Mouse (Mus musculus) midbrain, postnatal 0 days (tissue): Measurements from ENCODE around the gene A730071L15Rik. TPM values are rescaled to one million over a fixed set of nuclear protein-coding genes. Genes with fewer than 3 reads are reported as not detected.
A peak's percentile ranks its signal among the peaks of the same experiment; 100 is the strongest.

ENCODE experiments used
- ATAC-seq: fragments of 200-750 bp; cut with Nextera tagmentation; 2 replicates; pipeline ENCODE4 v1.8.0; 2017; ENCODE audit warnings: moderate number of reproducible peaks, mild to moderate bottlenecking, moderate TSS enrichment, moderate library complexity; ENCODE audit not compliant: low FRiP score
- DNase-seq: peaks from one replicate; pipeline ENCODE4 v3.0.0-alpha.2; 2015; ENCODE audit warnings: low spot score
- H3K27ac ChIP-seq: fragments of 300-500 bp; sonication (generic); 2 replicates; pipeline ENCODE4 v1.5.1; 2014; ENCODE audit warnings: low read depth, mild to moderate bottlenecking, low read length, mixed read lengths
- H3K27me3 ChIP-seq: fragments of 300-500 bp; sonication (generic); 2 replicates; pipeline ENCODE4 v1.6.1; 2014; ENCODE audit warnings: low read length, control low read depth, mixed read lengths; ENCODE audit not compliant: insufficient read depth
- H3K36me3 ChIP-seq: fragments of 300-500 bp; sonication (generic); 2 replicates; pipeline ENCODE4 v1.6.1; 2014; ENCODE audit warnings: low read length, control low read depth, mixed read lengths; ENCODE audit not compliant: insufficient read depth
- H3K4me1 ChIP-seq: fragments of 300-500 bp; sonication (generic); 2 replicates; pipeline ENCODE4 v1.6.1; 2014; ENCODE audit warnings: mild to moderate bottlenecking, control low read depth, antibody characterized with exemption, low read length, mixed read lengths; ENCODE audit not compliant: insufficient read depth
- H3K4me2 ChIP-seq: fragments of 300-500 bp; sonication (generic); 2 replicates; pipeline ENCODE4 v1.6.1; 2014; ENCODE audit warnings: low read depth, mild to moderate bottlenecking, low read length, mixed read lengths; ENCODE audit not compliant: poor library complexity, severe bottlenecking
- H3K4me3 ChIP-seq: fragments of 300-500 bp; sonication (generic); 2 replicates; pipeline ENCODE4 v1.5.1; 2014; ENCODE audit warnings: low read depth, mild to moderate bottlenecking, low read length, moderate library complexity
- H3K9ac ChIP-seq: fragments of 300-500 bp; sonication (generic); replicated peaks from 2 replicates; pipeline ENCODE4 v1.6.1; 2014; ENCODE audit warnings: mild to moderate bottlenecking, low read length, moderate library complexity, mixed read lengths; ENCODE audit not compliant: poor library complexity, severe bottlenecking
- H3K9me3 ChIP-seq: fragments of 300-500 bp; sonication (generic); 2 replicates; pipeline ENCODE4 v1.6.1; 2016; ENCODE audit warnings: low read length, control low read depth
- CTCF ChIP-seq: IDR thresholded peaks from 2 replicates; pipeline ENCODE4 v1.5.1; 2016; ENCODE audit warnings: antibody characterized with exemption, mild to moderate bottlenecking
- WGBS: fragments of 180-500 bp; shearing (Covaris S2); extraction: QIAGEN DNeasy Blood & Tissue Kit; methylation state at CpG from one replicate; pipeline ENCODE4 v1.1.7; 2014; 5-methylcytosine and 5-hydroxymethylcytosine counted together
- polyA plus RNA-seq: library from polyadenylated mRNA; unstranded; fragments of >200 nt; fragmentation: Nextera tagmentation; extraction: Ambion mirVana; gene quantifications from 2 replicates; pipeline ENCODE4 v1.2.1, GENCODE M21; 2015
- total RNA-seq: library from RNA; depleted of rRNA; stranded (reverse); fragments of >200 nt; gene quantifications from 2 replicates; pipeline ENCODE4 v1.2.3, GENCODE M21; 2014

Gene A730071L15Rik
- total and polyA plus RNA-seq, 2 experiments from 2014 or later, result 0.11 to 0.23 TPM

GRCm38 (mm10) chr11:6165391-6166081 lies 34.3 kb upstream of the A730071L15Rik start:
- no peak overlapping the region for H3K4me3 ChIP-seq
- 0 out of 2 replicates have a peak, but pooled peaks cover 2% of the 10 kb centered on the region for H3K4me1 ChIP-seq
- H3K9me3 ChIP-seq, result no peaks in the 10 kb centered on the region
- 94% methylated on average over 7 of the region's 7 CpGs for WGBS
- ATAC-seq (no peak), DNase-seq (no peak)
- no peak overlapping the region for H3K9ac ChIP-seq
- no peaks in the 10 kb centered on the region for H3K36me3 ChIP-seq
- no peaks in the 10 kb centered on the region for H3K27me3 ChIP-seq
- no peak for TF ChIP-seq CTCF
- no peak overlapping the region for H3K4me2 ChIP-seq
- H3K27ac ChIP-seq, result no peak overlapping the region

GRCm38 (mm10) chr11:6166351-6166750 lies 33.5 kb upstream of the A730071L15Rik start:
- H3K27me3 ChIP-seq, result no peaks in the 10 kb centered on the region
- no peak overlapping the region for H3K27ac ChIP-seq
- ATAC-seq (no peak), DNase-seq (peak; percentile 22)
- WGBS, result 81% methylated on average over 12 of the region's 12 CpGs
- H3K4me2 ChIP-seq, result no peak overlapping the region
- no peak for TF ChIP-seq CTCF
- H3K9me3 ChIP-seq, result no peaks in the 10 kb centered on the region
- no peaks in the 10 kb centered on the region for H3K36me3 ChIP-seq
- no peak overlapping the region for H3K9ac ChIP-seq
- 0 out of 2 replicates have a peak, but pooled peaks cover 2% of the 10 kb centered on the region for H3K4me1 ChIP-seq
- no peak overlapping the region for H3K4me3 ChIP-seq

GRCm38 (mm10) chr11:6169041-6169663 lies 30.7 kb upstream of the A730071L15Rik start:
- ATAC-seq, result no peak
- 87% methylated on average over 2 of the region's 2 CpGs for WGBS
- H3K4me3 ChIP-seq, result no peak overlapping the region

GRCm38 (mm10) chr11:6174719-6175118 lies 25.1 kb upstream of the A730071L15Rik start:
- no peak for ATAC-seq
- 73% methylated on average over 7 of the region's 7 CpGs for whole genome bisulfite sequencing
- H3K9me3 ChIP-seq, result no peaks in the 10 kb centered on the region
- no peaks in the 10 kb centered on the region for H3K36me3 ChIP-seq
- no peak overlapping the region for H3K9ac ChIP-seq
- no peak for DNase-seq
- H3K27ac ChIP-seq, result no peak overlapping the region
- H3K4me1 ChIP-seq, result peaks cover 8% of the 10 kb centered on the region
- no peaks in the 10 kb centered on the region for H3K27me3 ChIP-seq
- no peak for TF ChIP-seq CTCF
- H3K4me3 ChIP-seq, result no peak overlapping the region
- no peak overlapping the region for H3K4me2 ChIP-seq

More at GRCm38 (mm10) chr11:6169041-6169663, 30.7 kb upstream of the A730071L15Rik start:
- Histone ChIP-seq H3K27ac (no peak overlapping the region), H3K4me1 (no peaks in the 10 kb centered on the region), H3K27me3 (no peaks in the 10 kb centered on the region), H3K4me2 (no peak overlapping the region), H3K9ac (no peak overlapping the region), H3K36me3 (no peaks in the 10 kb centered on the region), H3K9me3 (no peaks in the 10 kb centered on the region)
- no peak for TF ChIP-seq CTCF
- no peak for DNase-seq

GRCm38 (mm10) chr11:6175506-6175905 lies 24.3 kb upstream of the A730071L15Rik start:
- H3K27me3 ChIP-seq, result no peaks in the 10 kb centered on the region
- WGBS, result 54% methylated on average over 1 of the region's 1 CpGs
- H3K4me2 ChIP-seq, result no peak overlapping the region
- H3K9ac ChIP-seq, result no peak overlapping the region
- H3K4me1 ChIP-seq, result peaks cover 8% of the 10 kb centered on the region
- ATAC-seq (no peak), DNase-seq (no peak)
- H3K9me3 ChIP-seq, result no peaks in the 10 kb centered on the region
- H3K4me3 ChIP-seq, result no peak overlapping the region
- no peak overlapping the region for H3K27ac ChIP-seq
- TF ChIP-seq CTCF, result no peak
- no peaks in the 10 kb centered on the region for H3K36me3 ChIP-seq

GRCm38 (mm10) chr11:6177781-6178420 lies 21.9 kb upstream of the A730071L15Rik start:
- Histone ChIP-seq H3K27me3 (no peaks in the 10 kb centered on the region), H3K4me3 (no peak overlapping the region), H3K27ac (no peak overlapping the region), H3K4me2 (no peak overlapping the region), H3K9me3 (no peaks in the 10 kb centered on the region), H3K36me3 (no peaks in the 10 kb centered on the region), H3K9ac (no peak overlapping the region), H3K4me1 (peaks cover 11% of the 10 kb centered on the region)
- DNase-seq (no peak), ATAC-seq (no peak)
- 36% methylated on average over 8 of the region's 8 CpGs for WGBS
- no peak for TF ChIP-seq CTCF
